In genomic region chr16:58444735-58445134, GRCm38 (mm10) we compare ENCODE assay signal across 14 mouse cellular contexts. TPM values are rescaled to one million over a fixed set of nuclear protein-coding genes. Genes with fewer than 3 reads are reported as not detected.
DNase-seq lines count a peak whose midpoint lies in the region; ATAC-seq and TF ChIP-seq lines count a peak whose summit lies in the region.
"Had no signal": no experiment of that assay in that cellular context is flagged by ENCODE, and none has a peak within 500 bp of the region (broad histone marks: within the 10 kb centered on the region; RNA-seq: fewer than 3 reads in every experiment).

No protein-coding gene starts in this region.

- H3K4me1 ChIP-seq in forebrain, postnatal 0 days (ENCODE audit: insufficient read depth), result no peaks in the 10 kb centered on the region
- no peaks in the 10 kb centered on the region for H3K4me1 ChIP-seq in forebrain, embryonic 13.5 days
- no peaks in the 10 kb centered on the region for H3K4me1 ChIP-seq in lung, embryonic 14.5 days (ENCODE audit: insufficient read depth)
- H3K4me1 ChIP-seq in neural tube, embryonic 15.5 days, result no peaks in the 10 kb centered on the region
- H3K4me1 ChIP-seq: stomach, embryonic 15.5 days had no signal

- WGBS in forebrain, postnatal 0 days, result 63% methylated on average over 6 of the region's 6 CpGs
- WGBS in forebrain, embryonic 13.5 days, result 71% methylated on average over 6 of the region's 6 CpGs
- 68% methylated on average over 6 of the region's 6 CpGs for WGBS in lung, embryonic 14.5 days
- 84% methylated on average over 6 of the region's 6 CpGs for WGBS in neural tube, embryonic 15.5 days

- no peak overlapping the region for H3K4me2 ChIP-seq in forebrain, postnatal 0 days (ENCODE audit: low read depth)
- H3K4me2 ChIP-seq in forebrain, embryonic 13.5 days, result no peak overlapping the region
- H3K4me2 ChIP-seq in lung, embryonic 14.5 days, result no peak overlapping the region
- H3K4me2 ChIP-seq in neural tube, embryonic 15.5 days, result no peak overlapping the region
- H3K4me2 ChIP-seq: stomach, embryonic 15.5 days had no signal

- H3K9ac ChIP-seq in forebrain, postnatal 0 days, result no peak overlapping the region
- H3K9ac ChIP-seq in forebrain, embryonic 13.5 days, result no peak overlapping the region
- H3K9ac ChIP-seq in lung, embryonic 14.5 days, result no peak overlapping the region
- no peak overlapping the region for H3K9ac ChIP-seq in neural tube, embryonic 15.5 days (replicated peaks)
- H3K9ac ChIP-seq: stomach, embryonic 15.5 days had no signal

- DNase-seq in forebrain, postnatal 0 days, result peak; percentile 10
- DNase-seq in lung, embryonic 14.5 days, result peak; percentile 45
- no peak for DNase-seq in lung, postnatal 10 days
- DNase-seq in brain, embryonic 14.5 days (ENCODE audit: low read depth), result peak; percentile 23
- DNase-seq in naive thymus-derived CD4-positive, alpha-beta T cell, adult 2 months (ENCODE audit: low read depth), result peak; percentile 9
- no peak for DNase-seq in right cerebral cortex, adult 18-20 months
- DNase-seq: B cell, adult 2 months; gastrocnemius, postnatal 14 days; heart, postnatal 36 days; kidney, adult 9 months; right cerebral cortex, postnatal 25 days had no signal

- no peak for TF ChIP-seq POLR2A in brain, embryonic 14.5 days (IDR thresholded peaks at IDR 0.05; ENCODE audit: borderline replicate concordance, extremely low read depth, insufficient read depth, insufficient read length, poor library complexity, severe bottlenecking)

- no peak overlapping the region for H3K27ac ChIP-seq in forebrain, postnatal 0 days (ENCODE audit: low read depth, low read length)
- no peak overlapping the region for H3K27ac ChIP-seq in forebrain, embryonic 13.5 days
- no peak overlapping the region for H3K27ac ChIP-seq in lung, embryonic 14.5 days (ENCODE audit: low read depth)
- no peak overlapping the region for H3K27ac ChIP-seq in neural tube, embryonic 15.5 days (replicated peaks)
- H3K27ac ChIP-seq: stomach, embryonic 15.5 days had no signal

- no peaks in the 10 kb centered on the region for H3K9me3 ChIP-seq in forebrain, postnatal 0 days (ENCODE audit: low read length)
- H3K9me3 ChIP-seq in forebrain, embryonic 13.5 days (replicated peaks), result no peaks in the 10 kb centered on the region
- no peaks in the 10 kb centered on the region for H3K9me3 ChIP-seq in lung, embryonic 14.5 days (ENCODE audit: low read depth, low read length)
- no peaks in the 10 kb centered on the region for H3K9me3 ChIP-seq in neural tube, embryonic 15.5 days (replicated peaks)
- H3K9me3 ChIP-seq: stomach, embryonic 15.5 days had no signal

- H3K27me3 ChIP-seq in forebrain, postnatal 0 days (ENCODE audit: insufficient read depth, low read length), result no peaks in the 10 kb centered on the region
- H3K27me3 ChIP-seq in forebrain, embryonic 13.5 days, result no peaks in the 10 kb centered on the region
- no peaks in the 10 kb centered on the region for H3K27me3 ChIP-seq in lung, embryonic 14.5 days (ENCODE audit: insufficient read depth, low read length)
- no peaks in the 10 kb centered on the region for H3K27me3 ChIP-seq in neural tube, embryonic 15.5 days (replicated peaks)
- H3K27me3 ChIP-seq: stomach, embryonic 15.5 days had no signal

- no peaks in the 10 kb centered on the region for H3K36me3 ChIP-seq in forebrain, postnatal 0 days (ENCODE audit: insufficient read depth)
- 0 out of 2 replicates have a peak, but pooled peaks cover 2% of the 10 kb centered on the region for H3K36me3 ChIP-seq in forebrain, embryonic 13.5 days (ENCODE audit: poor library complexity, severe bottlenecking)
- H3K36me3 ChIP-seq in lung, embryonic 14.5 days (ENCODE audit: insufficient read depth), result peaks cover 5% of the 10 kb centered on the region; the same call in 1 of the 2 replicates
- 0 out of 2 replicates have a peak, but pooled peaks cover 1% of the 10 kb centered on the region for H3K36me3 ChIP-seq in neural tube, embryonic 15.5 days
- H3K36me3 ChIP-seq: stomach, embryonic 15.5 days had no signal

- no peak overlapping the region for H3K4me3 ChIP-seq in forebrain, postnatal 0 days (ENCODE audit: low read depth, low read length)
- H3K4me3 ChIP-seq in forebrain, embryonic 13.5 days, result no peak overlapping the region
- H3K4me3 ChIP-seq in lung, embryonic 14.5 days (ENCODE audit: low read depth, low read length), result no peak overlapping the region
- no peak overlapping the region for H3K4me3 ChIP-seq in neural tube, embryonic 15.5 days (replicated peaks)
- H3K4me3 ChIP-seq: stomach, embryonic 15.5 days had no signal

- ATAC-seq in forebrain, postnatal 0 days, result no peak
- no peak for ATAC-seq in forebrain, embryonic 13.5 days
- ATAC-seq in lung, embryonic 14.5 days (ENCODE audit: insufficient read depth), result no peak
- no peak for ATAC-seq in neural tube, embryonic 15.5 days (ENCODE audit: low FRiP score)

- peak; percentile 51 for TF ChIP-seq CTCF in forebrain, postnatal 0 days (IDR thresholded peaks at IDR 0.05; ENCODE audit: low read depth)
- TF ChIP-seq CTCF in lung, embryonic 14.5 days (IDR thresholded peaks at IDR 0.05; ENCODE audit: low read depth), result peak; percentile 35
- TF ChIP-seq CTCF in brain, embryonic 14.5 days (IDR thresholded peaks at IDR 0.05; ENCODE audit: borderline replicate concordance, extremely low read depth, insufficient read depth, insufficient read length), result peak; percentile 38; the same call in 1 of the 2 replicates

RNA-seq across cellular contexts. Expression of gene Dcbld2, which starts 36.5 kb away (rescaled TPM):
- total RNA-seq in forebrain, postnatal 0 days (2014; rRNA removed), result 21.0 and 24.7 TPM in 2 replicates
- polyA plus RNA-seq in forebrain, postnatal 0 days (2015; fragmentation: Nextera tagmentation; extraction: Ambion mirVana), result 1.8 and 3.0 TPM in 2 replicates
- polyA plus RNA-seq in forebrain, embryonic 13.5 days (2015; fragmentation: Nextera tagmentation; extraction: Ambion mirVana), result 5.4 and 6.1 TPM in 2 replicates
- polyA plus RNA-seq in lung, embryonic 14.5 days (2014; fragmentation: Nextera tagmentation; extraction: Ambion mirVana), result 14.2 and 17.3 TPM in 2 replicates
- polyA plus RNA-seq in brain, embryonic 14.5 days (2012; rRNA removed), result 20.2 and 31.6 TPM in 2 replicates
- polyA plus RNA-seq in neural tube, embryonic 15.5 days (2015; fragmentation: Nextera tagmentation; extraction: Ambion mirVana), result 4.7 and 5.6 TPM in 2 replicates

Comparison
In these comparisons a context has a peak if more than half of its experiments do, and no peak if none do; other contexts are left out.
1. DNase-seq: peak in forebrain, postnatal 0 days (single experiment), lung, embryonic 14.5 days (single experiment), brain, embryonic 14.5 days (single experiment) and naive thymus-derived CD4-positive, alpha-beta T cell, adult 2 months (single experiment); none in lung, postnatal 10 days (single experiment) and right cerebral cortex, adult 18-20 months (single experiment).
2. Peak in every context shown above with its lines, with median percentiles within 50 percentile points of each other: CTCF ChIP-seq.